Mouse (Mus musculus): Measurements from ENCODE around the gene Add2.
"Not testable (repeated sequence)": the region's sequence is repeated elsewhere in the genome, so short reads cannot be mapped to it uniquely, and the experiment has no call there.

The Add2 gene

DNA sequence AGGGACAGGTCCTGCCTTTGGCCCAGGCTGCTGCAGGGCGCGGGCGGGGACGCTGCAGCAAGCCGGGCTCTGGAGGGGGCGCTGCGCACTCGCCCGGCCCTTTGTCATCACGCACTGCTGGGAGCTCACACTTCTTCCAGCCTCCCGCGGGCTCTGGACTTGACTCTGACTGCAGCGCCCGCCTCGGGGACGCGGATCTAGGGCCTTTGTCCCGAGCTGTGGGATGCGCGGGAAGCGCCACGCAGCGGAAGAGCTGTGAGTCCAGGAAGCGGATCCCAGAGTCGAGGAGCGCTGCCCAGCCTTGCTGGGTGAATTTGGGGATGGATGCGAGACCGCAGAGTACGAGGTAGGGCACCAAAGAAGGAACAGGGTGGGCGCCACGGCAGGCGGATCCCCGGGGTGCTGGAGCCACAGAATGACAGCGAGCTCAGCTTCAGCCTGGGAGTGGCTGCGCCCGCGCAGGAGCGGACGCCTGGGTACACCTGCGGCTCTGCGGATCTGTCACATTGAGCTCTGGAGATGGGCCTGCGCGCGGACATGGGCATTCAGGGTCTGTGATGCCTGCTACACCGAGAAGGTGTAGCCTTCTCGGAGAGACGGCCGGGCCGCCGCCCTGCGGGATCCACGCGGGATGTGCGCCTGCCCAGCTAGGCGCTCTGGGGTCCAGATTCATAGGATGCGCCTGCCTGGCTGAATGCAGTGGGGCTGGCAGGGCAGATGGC is at the start of gene Add2:
Add2 (plus strand) TSS at position 81 of the 722 bp plus-strand sequence.
- no peak for DNase-seq (ENCODE audit: low spot score)

DNA sequence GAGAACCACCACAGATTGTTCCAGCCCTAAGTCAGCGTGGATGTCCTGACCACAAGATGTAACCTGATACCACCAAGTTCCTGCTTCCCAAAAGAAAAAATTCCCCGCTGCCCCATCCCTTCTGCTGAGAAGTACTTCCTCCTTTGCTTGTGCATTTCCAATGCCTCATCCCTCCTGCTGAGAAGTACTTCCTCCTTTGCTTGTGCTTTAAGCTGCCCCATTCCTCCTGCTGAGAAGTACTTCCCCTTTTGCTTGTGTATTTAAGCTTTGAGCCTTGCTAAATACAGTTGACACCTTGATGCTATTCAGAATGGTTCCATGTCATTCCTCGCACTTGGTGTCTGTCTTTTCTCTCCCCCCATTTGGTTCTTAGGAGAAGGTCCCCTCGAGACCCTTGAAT is 49.7 kb upstream of the Add2 start:
- not testable (repeated sequence) for DNase-seq (ENCODE audit: low spot score)

DNA sequence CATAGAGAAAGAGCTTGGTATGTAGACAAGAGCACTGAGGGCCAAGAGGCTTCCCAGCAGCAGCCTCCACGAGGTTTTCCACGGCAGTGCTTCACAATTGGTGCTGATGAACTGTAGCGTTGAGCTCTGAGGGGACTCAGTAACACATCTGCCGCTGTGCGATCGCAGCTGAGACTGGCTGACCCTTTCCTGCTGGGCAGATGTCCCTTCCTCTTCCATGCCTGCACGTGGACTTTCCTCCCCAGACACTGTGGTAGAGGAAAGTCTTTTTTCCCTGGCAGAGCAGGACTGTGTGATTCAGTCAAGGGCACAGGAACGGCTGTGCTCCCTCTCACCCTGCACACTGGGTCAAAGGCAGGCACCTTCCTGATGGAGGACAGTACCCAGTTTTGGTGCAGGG is 44.1 kb upstream of the Add2 start:
- DNase-seq (ENCODE audit: low spot score): no peak

DNA sequence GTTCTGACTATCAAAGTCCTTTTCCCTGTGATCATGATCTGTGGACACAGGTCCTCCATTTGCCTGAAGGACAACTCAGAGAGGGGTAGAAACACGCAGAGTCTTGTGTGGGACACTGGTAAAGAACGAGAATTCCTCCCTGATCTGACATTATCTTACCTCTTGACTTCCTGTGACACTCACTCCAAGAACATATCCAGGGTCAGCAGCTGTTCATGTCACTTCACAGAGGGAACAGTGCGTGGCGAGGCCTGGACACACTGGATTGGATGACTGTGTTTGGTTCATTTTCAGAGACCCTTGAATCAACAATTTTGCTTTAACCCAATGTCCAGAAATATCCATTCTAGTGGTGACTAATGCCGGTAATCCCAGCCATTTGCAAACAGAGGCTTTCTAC is 38.9 kb upstream of the Add2 start:
- not testable (repeated sequence) for DNase-seq (ENCODE audit: low spot score)

DNA sequence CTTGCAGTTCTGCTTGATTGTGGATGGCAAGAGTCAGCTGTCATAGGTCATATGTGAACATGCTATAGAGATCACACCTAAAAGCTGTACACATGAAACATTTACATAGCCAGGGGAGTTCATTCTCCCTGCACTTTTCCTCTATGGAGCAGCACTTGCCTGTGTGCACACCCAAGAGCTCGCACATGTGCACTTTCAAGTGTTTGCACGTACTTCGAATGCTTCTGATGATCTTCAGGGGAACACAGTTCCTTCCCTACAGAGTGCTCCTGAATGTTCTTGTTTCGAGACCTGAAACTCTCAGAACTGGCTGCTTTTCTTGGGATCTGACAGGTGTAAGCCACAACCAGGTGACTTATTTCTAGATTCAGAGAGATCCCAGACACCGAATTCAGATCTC is 37.7 kb upstream of the Add2 start:
- not testable (repeated sequence) for DNase-seq (ENCODE audit: low spot score)

DNA sequence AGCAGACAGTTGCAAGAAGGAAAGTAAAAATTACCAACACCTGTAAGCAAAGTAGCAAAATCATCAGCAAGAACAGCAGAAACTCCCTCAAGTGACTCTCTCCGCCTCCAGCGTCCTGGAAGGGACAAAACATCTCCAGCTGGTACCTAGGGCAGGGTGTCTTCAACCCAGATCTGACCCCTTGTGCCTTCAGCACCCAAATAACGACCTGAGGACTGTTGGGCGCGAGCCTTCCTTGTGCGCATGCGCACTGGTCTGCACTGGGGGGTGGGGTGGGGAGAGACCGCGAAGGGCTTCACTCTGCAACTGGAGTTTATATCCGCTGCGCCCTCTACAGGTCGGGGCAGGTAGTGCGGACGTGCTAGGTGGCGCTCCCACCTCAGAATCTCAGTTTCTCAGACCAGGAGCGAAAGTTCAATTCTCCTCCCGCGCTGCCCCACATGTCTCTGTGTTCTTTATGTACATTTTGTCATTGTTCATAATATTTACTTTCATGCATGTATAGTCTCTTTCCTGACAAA is 25.0 kb upstream of the Add2 start:
- DNase-seq (ENCODE audit: low spot score): peak; percentile 14

DNA sequence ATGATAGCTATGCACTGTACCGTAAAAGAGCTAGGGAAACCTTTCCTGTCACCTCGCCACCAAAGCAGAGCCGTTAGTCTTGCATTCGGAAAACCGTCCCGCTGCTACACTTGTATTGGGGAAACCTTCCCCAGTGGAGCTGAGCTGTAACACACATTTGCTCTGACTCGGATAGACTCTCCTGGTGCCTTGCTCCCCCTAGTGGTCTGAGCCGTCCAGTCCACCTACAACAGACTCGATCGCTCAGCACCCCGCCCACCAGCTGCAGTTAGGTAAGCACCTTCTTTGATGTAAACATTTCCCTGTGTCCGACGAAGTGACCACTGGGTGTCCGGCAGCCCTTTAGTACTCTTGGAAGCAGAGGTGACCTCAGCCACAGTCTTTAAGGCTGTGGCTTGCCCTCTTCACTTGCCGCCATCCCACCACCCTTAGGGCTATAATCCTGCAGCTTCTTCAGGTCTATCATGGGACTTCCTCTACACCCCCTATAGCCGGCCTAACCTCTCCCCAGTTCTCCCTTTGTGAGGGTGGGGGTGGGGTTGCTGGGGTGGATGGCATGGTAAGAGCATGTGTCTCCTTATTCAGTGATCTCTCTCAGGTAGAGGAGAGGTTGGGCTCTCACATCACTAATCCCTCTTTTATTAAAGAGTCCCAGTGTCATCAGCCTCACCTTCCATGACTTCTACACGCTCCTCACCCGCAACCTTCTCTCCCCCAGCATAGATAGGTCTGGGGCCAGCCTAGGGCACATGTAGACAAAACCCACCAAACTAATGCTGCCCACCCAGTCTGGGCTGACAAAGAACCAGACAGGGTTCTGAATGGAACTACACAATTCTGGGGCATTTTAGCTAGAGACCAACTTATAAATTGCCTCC is 24.0 kb upstream of the Add2 start:
- DNase-seq (ENCODE audit: low spot score): peak; percentile 78

DNA sequence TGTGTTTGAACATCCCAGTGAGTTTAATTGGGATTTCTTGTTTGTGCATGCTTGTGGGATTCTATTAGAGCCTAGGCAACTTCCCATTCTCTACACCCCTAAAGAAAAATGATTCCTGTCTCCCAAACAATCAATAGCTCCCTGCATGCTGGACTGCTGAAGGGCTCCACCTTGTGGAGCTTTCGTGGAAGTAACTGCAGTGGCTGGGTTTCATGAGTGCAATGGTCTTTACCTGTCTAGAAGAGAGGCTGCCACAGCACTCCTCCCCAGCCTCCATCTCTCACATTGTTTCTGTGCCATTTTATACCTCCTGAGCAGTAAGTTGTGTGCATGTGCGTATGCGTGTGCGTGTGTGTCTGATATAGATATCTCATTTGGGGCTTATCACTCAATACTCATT is 18.5 kb upstream of the Add2 start:
- DNase-seq (ENCODE audit: low spot score): peak; percentile 54

DNA sequence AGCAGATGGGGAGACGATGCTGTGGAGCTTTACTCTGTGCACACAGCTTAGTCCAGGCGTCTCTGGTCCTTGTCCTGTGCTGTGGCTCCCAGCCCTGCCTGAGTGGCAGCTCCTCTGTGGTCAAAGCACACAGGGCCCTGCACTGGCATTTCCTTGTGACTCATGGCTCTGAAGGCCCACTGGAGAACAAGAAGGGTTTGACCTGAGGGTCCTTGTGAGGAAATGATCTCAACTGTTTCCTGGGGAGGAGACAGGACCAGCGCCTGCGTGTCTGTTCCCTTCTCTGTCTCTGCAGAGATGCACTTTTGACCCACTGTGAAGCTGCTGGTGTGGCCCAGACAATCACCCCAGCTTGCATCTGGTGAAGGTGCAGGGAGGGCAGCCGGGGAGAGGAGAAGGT is 13.7 kb upstream of the Add2 start:
- not testable (repeated sequence) for DNase-seq (ENCODE audit: low spot score)

DNA sequence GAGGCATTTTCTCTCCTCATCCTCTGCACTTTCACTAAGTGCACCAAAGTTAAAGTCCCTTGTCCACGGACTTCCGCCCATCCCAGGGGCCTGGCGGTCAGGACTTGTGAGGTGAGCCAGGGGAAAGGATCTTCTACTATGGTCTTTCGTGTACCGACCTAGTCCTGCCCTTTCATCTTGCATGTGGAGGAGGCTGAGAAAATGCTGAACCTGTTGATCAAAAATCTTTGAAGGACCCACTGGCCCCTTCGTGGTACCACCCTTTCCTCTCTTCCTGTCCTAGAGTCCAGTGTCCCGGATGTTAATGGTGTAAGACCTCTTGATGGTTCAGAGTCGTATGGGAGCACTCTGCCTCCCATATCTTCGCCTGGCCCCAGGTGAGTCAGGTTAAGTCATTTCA is 12.6 kb upstream of the Add2 start, which contains the start of gene Figla:
Figla (plus strand) TSS at position 301 of the 400 bp plus-strand sequence.
- DNase-seq (ENCODE audit: low spot score): no peak

DNA sequence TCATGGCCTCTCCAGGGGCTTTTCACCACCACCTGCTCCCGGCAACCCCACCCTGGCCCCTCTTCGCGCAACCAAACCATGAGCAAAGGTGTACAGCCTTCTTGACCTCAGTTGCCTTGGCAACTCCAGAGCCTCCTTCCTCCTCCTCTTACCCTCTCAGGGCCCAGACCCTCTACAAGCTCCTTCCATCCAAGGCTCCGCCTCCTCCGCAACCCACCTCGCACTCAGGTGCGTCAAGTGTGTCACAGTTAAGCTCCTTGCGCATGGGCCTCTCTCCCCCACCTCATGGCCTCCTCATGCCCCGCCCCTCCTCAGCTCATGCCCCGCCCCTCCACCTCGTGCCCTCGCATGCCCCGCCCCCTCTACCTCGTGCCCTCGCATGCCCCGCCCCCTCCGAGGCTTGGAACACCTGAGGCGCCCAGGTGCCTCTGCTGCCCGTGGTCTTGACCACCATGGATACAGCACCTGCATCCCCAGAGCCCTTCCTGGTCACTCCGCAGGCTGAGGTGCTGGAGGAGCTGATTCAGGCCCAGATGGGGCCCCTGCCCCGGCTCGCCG is 11.6 kb upstream of the Add2 start:
- DNase-seq (ENCODE audit: low spot score): no peak

DNA sequence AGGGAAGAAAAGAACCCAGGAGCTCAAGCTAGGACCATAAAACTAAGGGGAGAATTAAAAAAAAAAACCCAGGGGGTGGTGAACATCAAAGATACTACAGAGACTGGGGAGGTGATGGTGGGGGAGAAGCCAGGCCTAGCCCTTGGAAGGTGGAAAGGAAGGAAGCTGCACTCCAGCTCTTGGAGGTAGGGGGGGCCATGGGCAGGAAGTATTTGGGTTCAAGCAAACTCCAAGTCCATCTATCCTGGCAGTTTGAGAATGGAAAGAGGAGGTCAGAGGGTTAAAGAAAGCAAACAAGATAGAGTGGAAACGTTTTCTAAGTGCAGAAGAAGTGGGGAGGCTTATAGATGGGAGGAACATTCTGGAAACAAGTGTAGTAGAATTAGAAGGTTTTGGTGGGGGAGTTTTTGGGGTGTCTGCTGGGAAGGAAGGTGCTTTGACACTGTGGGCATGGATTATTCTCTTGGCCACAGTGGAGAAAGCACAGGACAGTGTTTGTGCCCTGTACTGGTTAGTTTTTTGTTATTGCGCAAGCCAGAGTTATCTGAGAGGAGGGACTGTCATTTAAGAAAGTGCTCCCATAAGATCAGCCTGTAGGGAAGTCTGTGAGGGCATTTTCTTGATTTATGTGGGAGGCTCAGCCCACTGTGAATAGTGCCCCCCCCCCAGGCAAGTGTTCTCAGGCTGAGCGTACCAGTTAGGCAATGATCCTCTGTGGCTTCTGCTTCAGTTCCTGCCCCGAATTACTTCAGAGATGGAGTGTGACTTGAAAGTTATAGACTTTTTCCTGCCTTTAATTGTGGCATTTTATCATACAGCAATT is 8.9 kb upstream of the Add2 start:
- DNase-seq (ENCODE audit: low spot score): no peak

DNA sequence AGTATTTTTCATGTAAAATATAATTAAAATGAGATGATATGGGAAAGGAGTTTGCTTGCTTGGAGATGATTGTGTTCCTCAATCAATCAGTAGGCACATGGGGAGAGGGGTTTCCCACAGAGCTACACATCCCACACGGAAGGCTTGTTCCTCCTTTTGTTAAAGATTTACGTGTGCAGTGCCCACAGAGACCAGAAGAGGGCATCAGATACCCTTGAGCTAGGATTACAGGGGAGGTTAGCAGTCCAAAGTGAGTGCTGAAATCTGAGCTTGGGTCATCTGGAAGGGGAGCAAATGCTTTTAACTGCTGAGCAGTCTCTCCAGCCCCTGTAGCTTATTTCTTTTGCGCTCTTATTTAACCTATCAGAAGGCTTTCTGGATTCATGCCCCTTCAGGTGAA is 7.5 kb upstream of the Add2 start:
- DNase-seq (ENCODE audit: low spot score): no peak

DNA sequence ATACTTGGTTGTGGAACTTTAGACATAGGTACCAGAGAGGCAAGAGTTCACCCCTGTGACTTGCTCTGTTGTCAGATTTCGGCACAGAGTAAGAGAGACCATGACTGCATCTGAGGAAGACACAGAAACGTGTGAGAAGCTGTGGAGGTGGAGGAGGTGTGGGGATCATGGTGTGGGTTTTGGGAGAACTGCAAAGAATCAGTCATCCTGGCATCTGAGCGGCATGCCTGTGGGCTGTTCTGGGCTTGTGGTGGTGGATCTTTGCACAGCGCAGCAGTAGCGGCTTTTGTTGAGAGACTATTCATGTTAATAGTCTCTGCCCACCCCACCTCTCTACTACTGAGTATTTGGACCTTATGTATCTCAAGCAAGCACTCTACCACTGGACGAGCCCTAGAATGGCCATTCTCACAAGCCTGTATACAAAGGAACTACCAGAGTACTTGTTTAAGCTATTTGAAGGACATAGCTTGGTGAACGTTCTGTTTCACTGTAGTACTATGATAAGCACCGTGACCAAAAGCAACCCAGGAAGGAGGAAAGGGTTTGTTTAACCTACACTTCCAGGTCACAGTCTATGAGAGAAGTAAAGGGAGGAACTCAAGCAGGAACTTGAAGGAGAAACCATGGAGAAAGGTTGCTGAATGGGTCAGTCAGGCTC is 1.7 kb upstream of the Add2 start:
- no peak for DNase-seq (ENCODE audit: low spot score)

DNA sequence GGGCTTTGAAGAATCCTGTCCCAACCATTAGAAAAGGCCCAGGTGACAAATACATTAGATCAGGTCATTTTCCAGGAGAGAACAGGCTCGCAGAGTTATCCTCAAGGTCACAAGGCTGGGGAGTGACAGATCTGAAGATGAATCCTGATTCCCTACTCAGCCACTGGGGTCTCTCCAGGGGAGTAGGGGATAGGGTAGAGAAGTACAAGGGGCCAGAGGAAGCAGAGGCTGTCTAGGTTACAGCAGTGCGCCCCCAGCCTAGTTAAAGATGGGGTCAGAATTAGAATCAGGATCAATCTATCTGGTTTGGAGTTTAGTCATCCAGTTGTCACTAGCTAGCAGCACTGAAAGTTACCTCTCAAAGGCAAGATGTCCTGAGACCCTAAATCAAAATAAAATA is 331 bp upstream of the Add2 start:
- DNase-seq (ENCODE audit: low spot score): no peak

DNA sequence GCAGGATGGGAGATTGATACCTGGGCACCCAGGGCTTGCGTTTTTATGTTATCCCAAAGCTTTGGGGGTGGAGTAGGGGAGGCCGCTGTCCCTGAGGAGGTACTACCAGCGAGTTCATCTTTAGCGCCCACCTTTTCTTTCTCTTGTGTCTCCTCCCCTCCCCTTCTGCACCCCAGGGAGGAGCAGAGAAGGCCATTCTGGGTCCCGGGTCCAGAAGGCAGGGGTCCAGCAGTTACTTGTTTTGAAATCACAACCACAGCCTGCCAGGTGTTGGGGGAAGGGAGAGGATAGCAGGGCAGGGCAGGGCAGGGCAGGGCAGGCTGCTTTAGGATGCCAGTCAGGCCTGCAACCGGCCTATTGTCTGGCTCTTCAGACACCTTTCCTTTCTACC is 837 bp downstream of the Add2 start:
- DNase-seq (ENCODE audit: low spot score): no peak

DNA sequence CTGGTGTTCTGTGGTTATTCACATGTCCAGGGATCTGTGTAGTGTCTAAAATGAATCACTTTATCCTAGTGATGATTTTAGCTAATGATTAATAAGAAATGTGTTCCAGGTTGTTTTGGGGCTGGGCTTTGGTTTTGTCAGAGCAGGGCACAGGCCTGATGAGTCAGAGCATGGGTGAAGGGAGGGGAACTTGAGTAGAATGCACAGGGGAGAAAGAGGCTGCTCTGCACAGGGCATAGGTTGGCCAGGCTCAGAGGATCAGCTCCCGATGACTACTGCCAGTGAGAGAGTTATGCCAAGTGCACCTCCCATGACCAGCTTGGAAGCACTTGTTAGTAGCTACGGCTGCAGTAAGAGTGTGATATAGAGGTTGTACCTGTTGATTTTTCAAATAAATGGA is 3.0 kb downstream of the Add2 start:
- DNase-seq (ENCODE audit: low spot score): peak; percentile 48

DNA sequence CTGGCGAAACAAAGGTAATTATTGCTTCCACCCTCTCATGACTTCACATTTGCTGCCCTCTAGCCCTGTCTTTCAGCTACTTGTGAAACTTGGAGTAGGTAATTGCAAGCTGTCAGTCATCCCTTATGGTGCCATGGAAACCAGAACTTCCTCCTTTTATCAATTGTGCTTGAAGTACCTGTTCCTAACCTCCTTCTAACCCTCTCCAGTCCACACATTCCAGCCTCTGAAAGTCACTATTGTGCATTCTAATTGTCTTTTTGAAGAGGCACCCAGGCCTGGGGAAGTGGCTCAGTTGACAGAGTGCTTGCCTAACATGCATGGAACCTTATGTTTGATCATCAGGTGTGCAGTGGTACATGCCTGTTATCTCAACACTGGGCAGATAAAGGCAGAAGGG is 5.2 kb downstream of the Add2 start:
- no peak for DNase-seq (ENCODE audit: low spot score)

DNA sequence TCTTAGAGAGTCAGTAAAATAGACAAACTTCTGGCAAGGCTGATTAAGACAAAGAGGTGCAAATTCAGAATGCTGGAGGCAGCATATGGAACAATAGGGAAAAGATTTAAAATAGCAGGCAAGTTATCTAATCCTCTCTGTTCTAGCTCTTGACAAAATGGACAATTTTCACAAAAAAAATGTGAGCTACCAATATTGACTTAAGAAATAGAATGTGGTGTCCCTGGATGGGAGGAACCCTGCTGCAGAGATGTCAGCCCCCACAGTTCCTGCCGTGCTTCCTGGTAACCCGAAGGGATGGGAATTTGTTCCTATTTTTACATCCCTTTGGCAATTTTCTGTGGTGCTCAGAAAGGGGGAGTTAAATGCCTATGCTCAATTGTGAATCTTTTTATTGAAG is 10.4 kb downstream of the Add2 start:
- no peak for DNase-seq (ENCODE audit: low spot score)

DNA sequence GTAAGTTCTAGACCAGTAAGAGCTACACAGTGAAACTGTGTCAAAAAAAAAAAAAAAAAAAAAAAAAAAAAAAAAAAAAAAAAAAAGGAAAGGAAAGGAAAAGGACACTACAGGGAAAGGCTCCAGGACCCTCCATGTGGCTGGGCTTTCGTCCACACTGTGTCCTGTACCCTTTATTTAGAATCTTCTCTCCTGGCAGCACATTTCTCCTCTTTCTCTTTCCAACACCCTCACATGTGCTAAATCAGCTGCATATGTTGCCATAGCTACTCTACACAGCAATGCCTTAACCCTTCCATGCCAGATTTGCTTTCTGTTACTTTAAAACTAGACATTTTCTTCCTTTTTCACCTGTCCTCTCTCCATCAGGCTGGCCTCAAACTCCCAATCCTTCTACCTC is 11.7 kb downstream of the Add2 start:
- no peak for DNase-seq (ENCODE audit: low spot score)

DNA sequence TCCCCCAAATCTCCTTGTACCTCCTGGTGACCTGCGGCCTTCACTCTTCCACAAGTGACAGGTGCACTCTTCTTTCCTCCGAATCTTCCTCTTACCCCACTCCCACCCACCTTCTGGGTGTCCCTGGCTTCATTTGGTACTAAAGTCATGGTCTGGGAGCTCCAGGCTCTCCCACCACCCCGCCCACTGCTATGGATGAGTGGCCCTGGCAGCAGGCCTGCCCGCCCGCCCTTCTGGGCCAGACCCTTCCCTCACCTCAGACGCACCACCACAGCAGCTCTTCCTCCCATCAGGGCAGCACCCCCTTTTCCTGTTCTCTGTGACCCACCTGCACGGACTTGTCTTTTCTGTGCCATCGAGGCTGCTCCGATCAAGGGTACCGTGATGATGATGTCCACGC is 19.0 kb downstream of the Add2 start:
- no peak for DNase-seq (ENCODE audit: low spot score)

Measured in urinary bladder, postnatal 14 days (tissue).